Mouse (Mus musculus): ENCODE data around the gene Chek2.

The Chek2 gene

DNA sequence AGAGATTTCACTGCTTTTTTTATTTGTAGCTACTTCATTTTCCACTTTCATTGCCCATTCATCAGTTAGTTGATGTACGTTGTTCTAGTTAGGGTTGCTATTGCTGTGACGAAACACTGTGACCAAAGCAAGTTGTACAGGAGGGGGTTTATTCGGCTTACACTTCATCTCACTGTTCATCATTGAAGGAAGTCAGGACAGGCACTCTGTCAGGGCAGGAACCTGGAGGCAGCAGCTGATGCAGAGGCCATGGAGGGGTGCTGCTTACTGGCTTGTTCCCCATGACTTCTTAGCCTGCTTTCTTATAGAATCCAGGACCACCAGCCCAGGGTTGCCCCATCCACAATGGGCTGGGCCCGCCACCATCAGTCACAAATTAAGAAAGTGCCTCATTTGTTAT is 59.0 kb downstream of the Chek2 start:
- no peak for DNase-seq (ENCODE audit: low read depth)

DNA sequence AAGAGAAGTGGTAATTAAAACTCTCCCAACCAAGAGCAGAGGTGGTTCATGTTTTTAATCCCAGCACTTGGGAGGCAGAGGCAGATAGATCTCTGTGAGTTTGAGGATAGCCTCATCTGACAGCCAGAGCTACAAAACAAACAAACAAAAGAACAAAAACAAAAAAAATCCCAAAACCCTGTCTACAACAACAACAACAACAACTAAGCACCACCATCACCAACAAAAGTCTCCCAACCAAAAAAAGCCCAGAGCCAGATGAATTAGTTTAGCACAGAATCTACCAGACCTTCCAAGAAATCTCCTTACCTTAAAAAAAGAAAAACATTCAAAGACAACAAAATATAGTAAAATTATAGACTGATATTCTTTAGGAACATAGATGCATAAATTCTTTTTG is 60.6 kb downstream of the Chek2 start:
- DNase-seq (ENCODE audit: low read depth) = no peak

DNA sequence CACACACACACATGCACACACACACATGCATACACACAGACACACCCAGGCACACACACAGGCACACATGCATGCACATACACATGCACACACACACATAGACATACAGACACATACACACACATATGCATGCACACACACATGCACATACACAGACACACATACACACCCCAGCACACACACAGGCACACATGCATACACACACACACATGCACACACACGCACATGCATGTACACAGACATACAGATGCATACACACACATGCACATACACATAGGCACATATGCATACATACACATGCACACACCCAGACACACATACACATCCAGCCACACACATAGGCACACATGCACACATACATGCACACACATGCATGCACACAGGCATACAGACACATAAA is 66.9 kb downstream of the Chek2 start:
- no peak for DNase-seq (ENCODE audit: low read depth)

DNA sequence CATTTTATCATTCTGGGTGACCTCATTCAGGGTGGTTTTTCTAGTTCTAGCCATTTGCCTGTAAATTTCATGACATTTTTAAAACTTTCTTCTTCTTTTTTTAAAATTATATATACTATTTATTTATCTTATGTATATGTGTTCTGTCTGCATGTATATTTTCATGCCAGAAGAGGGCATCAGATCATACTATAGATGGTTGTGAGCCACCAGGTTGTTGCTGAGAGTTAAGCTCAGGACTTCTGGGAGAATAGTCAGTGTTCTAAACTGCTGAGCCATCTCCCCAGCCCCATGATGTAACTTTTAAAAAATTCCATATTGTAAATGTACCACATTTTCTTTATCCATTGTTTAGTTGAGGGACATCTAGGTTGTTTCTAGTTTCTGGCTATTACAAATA is 69.1 kb downstream of the Chek2 start:
- peak; percentile 5 for DNase-seq (ENCODE audit: low read depth)

DNA sequence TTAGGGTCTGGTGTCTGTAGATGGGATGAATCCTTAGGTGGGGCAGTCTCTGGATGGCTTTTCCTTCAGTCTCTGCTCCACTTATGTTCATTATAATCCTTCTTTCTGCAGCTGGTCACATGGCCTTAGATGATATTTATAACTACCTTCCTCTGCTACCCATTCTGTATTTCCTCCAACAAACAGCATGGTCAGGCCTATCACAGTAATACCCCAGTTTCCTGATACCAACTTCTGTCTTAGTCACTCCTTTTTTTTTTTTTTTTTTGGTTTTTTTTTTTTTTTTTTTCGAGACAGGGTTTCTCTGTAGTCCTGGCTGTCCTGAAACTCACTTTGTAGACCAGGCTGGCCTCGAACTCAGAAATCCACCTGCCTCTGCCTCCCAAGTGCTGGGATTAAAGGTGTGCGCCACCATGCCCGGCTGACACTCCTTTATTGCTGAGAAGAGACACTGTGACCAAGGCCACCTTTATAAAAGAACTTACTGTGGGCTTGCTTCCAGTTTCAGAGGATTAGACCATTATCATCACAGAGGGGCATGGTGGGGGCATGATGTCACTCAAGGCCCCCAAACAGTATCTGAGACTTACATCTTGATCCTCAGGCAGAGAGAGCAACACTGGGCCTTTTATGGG is 70.3 kb downstream of the Chek2 start:
- DNase-seq (ENCODE audit: low read depth) = no peak

DNA sequence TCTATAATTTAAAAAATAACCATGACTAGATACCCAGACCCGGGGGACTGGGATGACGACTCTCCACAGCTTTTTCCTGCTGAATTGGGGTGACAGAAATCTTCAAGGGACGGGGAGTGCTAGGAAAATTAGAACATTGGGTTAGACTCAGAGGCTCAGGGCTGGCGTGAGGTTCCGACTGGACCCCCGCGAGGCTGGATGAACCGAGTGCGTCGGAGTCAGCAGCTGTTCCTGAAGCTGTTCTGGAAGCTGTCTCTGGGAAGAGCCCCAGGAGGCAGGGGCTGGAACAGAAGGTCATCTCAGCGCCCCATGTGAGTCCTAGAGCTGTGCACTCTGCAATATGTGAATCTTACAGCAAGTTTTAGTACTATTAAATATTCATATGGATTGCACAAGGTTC is 75.1 kb downstream of the Chek2 start:
- no peak for DNase-seq (ENCODE audit: low read depth)

DNA sequence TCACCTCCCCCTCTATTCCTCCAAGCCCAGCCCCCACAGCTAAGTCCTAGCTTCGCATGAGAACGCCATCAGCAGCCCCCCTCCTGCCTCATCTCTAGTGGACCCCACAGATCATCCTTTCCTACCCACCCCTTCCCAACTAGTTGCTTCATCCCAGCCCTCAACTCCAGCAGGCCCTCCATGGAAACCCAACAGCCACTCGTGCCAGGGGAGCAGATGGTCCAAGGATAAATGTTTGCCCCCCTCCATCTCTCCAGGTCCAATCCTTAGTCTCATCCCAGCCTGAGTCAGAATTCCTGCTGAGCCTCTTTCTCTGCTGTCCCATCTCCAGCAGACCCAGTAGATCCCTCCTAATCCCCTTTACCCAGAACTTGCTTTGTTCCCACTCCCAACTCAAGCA is 76.5 kb downstream of the Chek2 start:
- DNase-seq (ENCODE audit: low read depth) = no peak

DNA sequence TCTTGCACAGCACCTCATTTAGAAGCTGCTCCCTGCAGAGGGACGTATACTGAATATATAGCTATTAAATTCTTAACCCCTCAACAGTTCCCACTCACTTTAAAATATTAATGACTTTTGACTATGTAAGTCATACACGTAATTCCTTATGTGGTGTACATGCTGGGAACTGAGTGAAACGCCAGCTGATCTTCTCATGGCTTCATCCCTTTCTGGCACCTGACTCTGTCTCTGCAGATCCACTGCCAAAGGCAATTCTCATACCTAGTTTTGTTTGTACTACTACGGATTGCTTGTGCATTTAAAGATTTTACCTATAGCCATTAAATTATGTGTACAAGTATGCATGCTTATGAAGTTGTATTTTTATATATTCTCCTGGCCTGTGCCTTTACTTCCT is 79.8 kb downstream of the Chek2 start:
- DNase-seq (ENCODE audit: low read depth) = no peak

DNA sequence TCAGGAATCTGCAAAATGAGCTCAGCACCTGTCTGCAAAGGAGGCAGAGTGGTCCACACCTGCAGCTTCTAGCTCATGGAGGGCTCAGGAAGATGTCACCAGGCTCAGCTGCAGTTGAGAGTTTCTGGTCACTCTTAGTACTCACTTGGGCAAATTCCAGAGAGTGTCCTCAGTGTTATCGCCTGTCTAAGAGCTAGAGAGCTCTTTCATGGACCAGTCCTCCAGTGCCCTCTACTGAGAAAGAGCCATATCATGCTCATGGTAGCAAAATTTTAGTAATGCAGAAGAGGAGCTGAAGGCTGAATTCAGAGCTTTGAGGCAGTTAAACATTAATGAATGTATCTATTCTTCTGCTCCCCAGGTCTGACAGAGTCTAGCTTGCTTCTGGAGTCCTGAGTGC is 83.6 kb downstream of the Chek2 start:
- DNase-seq (ENCODE audit: low read depth) = no peak

All from induced T-regulatory cell, adult 2 months (primary cell).